Mouse (Mus musculus) hindbrain, embryonic 13.5 days (tissue): Measurements from ENCODE around the gene Trim67. TPM values are rescaled to one million over a fixed set of nuclear protein-coding genes. Genes with fewer than 3 reads are reported as not detected.
A peak's percentile ranks its signal among the peaks of the same experiment; 100 is the strongest.

Experiments
- ATAC-seq: fragments of 200-750 bp; cut with Nextera tagmentation; 2 replicates; pipeline ENCODE4 v1.8.0; 2017; ENCODE audit warnings: moderate TSS enrichment; ENCODE audit not compliant: low FRiP score
- H3K27ac ChIP-seq: fragments of 300-500 bp; sonication (generic); 2 replicates; pipeline ENCODE4 v1.5.1; 2015; ENCODE audit warnings: inconsistent platforms, mild to moderate bottlenecking, moderate library complexity
- H3K27me3 ChIP-seq: fragments of 300-500 bp; sonication (generic); 2 replicates; pipeline ENCODE4 v1.6.1; 2015; ENCODE audit warnings: mild to moderate bottlenecking, inconsistent platforms
- H3K36me3 ChIP-seq: fragments of 300-500 bp; sonication (generic); 2 replicates; pipeline ENCODE4 v1.6.1; 2015; ENCODE audit warnings: mild to moderate bottlenecking, inconsistent platforms
- H3K4me1 ChIP-seq: fragments of 300-500 bp; sonication (generic); replicated peaks from 2 replicates; pipeline ENCODE4 v1.6.1; 2015; ENCODE audit warnings: inconsistent platforms
- H3K4me2 ChIP-seq: fragments of 300-500 bp; sonication (generic); 2 replicates; pipeline ENCODE4 v1.6.1; 2015; ENCODE audit warnings: inconsistent platforms, mild to moderate bottlenecking, moderate library complexity
- H3K4me3 ChIP-seq: fragments of 300-500 bp; sonication (generic); 2 replicates; pipeline ENCODE4 v1.5.1; 2015; ENCODE audit warnings: mild to moderate bottlenecking, inconsistent platforms
- H3K9ac ChIP-seq: fragments of 300-500 bp; sonication (generic); 2 replicates; pipeline ENCODE4 v1.6.1; 2015; ENCODE audit warnings: mild to moderate bottlenecking, inconsistent platforms
- H3K9me3 ChIP-seq: fragments of 300-500 bp; sonication (generic); 2 replicates; pipeline ENCODE4 v1.6.1; 2016; ENCODE audit warnings: inconsistent platforms
- WGBS: fragments of 180-500 bp; shearing (Covaris S2); methylation state at CpG from one replicate; pipeline ENCODE4 v1.1.7; 2015; 5-methylcytosine and 5-hydroxymethylcytosine counted together
- polyA plus RNA-seq: library from polyadenylated mRNA; unstranded; fragments of >200 nt; fragmentation: Nextera tagmentation; extraction: Ambion mirVana; gene quantifications from 2 replicates; pipeline ENCODE4 v1.2.1, GENCODE M21; 2015

Gene Trim67
- polyA plus RNA-seq, 1 experiment from 2014 or later = 20.5 TPM

DNA sequence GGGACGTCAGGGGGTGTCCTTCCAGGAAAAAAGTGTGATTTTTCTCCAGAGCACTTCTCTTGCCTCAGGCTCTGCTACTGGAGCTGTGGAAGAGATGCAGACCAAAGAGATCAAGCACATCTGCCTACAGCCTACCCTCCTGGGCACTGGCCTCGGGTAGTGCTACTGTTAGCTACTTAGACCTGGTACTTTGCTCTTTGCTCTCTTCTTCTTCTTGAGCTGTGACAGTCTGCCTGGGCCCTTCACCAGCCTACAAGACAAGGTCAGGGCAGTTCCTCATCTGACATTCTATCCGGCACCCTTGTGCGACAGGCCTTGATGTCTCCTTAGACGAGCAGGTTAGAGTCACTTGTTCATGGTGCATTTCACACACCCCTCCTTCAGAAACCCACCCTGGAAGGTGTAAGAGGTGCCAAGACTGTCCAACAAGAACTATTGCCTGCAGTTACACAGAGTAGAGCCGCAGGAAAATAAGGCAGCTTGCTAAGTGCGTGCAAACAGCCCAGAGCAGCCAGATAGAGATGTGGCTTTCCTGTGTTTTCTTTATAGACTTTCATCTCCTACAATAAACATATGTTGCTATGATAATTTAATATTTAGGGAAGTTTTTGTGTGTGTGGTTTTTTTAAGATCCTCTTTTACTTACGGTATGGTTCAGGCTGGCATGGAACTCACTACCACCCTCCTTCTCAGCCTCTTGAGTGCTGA, 3.0 kb downstream of the Trim67 start:
- H3K36me3 ChIP-seq = 0 out of 2 replicates have a peak, but pooled peaks cover 7% of the 10 kb centered on the region
- H3K27me3 ChIP-seq = peaks cover 35% of the 10 kb centered on the region
- H3K9me3 ChIP-seq = no peaks in the 10 kb centered on the region
- peaks cover 68% of the 10 kb centered on the region for H3K4me1 ChIP-seq
- no peak overlapping the region for H3K27ac ChIP-seq
- no peak for ATAC-seq
- H3K4me3 ChIP-seq = peak overlapping the region; percentile 83
- WGBS = 70% methylated on average over 8 of the region's 8 CpGs
- H3K9ac ChIP-seq = peak overlapping the region; percentile 95
- H3K4me2 ChIP-seq = peak overlapping the region; percentile 87

DNA sequence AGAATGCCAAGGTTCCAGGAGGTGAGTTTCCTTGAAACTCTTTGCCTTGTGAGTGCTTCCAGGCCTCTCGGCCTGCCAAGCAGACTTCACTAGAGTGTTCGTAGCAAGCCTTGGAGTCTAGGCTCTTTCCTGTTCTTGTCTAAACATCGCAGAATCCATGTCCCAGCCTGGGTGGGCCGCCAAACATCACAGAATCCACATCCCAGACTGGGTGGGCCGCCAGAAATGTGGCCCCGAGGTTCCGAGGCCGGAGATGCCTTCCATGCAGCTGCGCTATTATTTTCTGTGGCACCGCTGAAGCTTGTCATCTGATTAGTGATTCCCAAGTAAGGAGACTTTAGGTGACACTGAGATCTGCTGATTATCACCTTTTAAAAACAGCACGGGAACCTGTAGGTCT, 7.7 kb downstream of the Trim67 start:
- peaks cover 15% of the 10 kb centered on the region for H3K27me3 ChIP-seq
- H3K4me1 ChIP-seq = peaks cover 37% of the 10 kb centered on the region
- no peak overlapping the region for H3K4me3 ChIP-seq
- 47% methylated on average over 11 of the region's 11 CpGs for WGBS
- no peak overlapping the region for H3K9ac ChIP-seq
- no peak for ATAC-seq
- no peak overlapping the region for H3K4me2 ChIP-seq
- H3K36me3 ChIP-seq = peaks cover 24% of the 10 kb centered on the region
- H3K9me3 ChIP-seq = no peaks in the 10 kb centered on the region
- no peak overlapping the region for H3K27ac ChIP-seq

DNA sequence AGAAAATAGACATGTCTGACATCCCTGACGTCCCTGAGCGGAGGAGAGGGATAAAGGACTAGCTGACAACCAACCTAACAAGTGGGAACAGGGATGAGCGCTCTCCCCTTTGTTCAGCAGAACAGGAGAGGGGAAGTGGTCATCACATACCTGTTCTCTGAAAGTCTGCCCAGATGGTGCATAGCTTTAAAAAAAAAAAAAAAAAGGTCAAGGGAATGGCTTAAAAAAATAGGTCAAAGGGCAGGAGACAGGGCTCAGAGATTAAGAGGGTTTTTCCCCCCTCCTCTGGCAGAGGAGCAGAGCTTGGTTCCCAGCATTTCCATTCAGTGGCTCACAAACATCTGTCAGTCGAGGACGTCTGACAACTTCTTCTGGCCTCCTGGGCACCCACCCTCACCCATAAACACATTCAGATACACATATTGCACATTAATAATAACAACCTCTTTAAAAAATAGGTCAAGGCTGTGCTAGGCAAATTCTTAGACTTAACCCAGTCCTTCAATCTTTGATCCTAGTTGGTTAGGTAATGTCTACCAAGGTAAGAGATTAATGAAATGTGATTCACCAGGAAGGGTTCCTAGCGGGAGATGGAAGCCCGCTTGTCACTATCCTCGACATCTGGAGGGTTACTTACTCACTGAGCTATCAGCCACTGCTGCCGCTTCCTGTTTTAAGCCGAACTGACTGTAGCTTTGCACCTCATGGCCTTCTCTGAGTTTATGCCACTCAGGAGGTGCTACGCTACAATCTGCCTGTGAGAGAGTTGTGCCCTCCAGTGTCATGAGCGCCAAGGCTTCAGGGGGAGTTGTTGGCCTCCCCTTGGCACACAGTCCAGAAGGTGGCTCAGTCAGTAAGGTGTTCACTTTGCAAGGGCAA, 11.2 kb downstream of the Trim67 start:
- H3K4me3 ChIP-seq = no peak overlapping the region
- H3K27ac ChIP-seq = no peak overlapping the region
- 76% methylated on average over 12 of the region's 12 CpGs for WGBS
- H3K9me3 ChIP-seq = no peaks in the 10 kb centered on the region
- peaks cover 18% of the 10 kb centered on the region for H3K36me3 ChIP-seq
- H3K4me2 ChIP-seq = no peak overlapping the region
- ATAC-seq = no peak
- H3K4me1 ChIP-seq = peaks cover 5% of the 10 kb centered on the region
- peaks cover 3% of the 10 kb centered on the region; the same call in 1 of the 2 replicates for H3K27me3 ChIP-seq
- no peak overlapping the region for H3K9ac ChIP-seq

DNA sequence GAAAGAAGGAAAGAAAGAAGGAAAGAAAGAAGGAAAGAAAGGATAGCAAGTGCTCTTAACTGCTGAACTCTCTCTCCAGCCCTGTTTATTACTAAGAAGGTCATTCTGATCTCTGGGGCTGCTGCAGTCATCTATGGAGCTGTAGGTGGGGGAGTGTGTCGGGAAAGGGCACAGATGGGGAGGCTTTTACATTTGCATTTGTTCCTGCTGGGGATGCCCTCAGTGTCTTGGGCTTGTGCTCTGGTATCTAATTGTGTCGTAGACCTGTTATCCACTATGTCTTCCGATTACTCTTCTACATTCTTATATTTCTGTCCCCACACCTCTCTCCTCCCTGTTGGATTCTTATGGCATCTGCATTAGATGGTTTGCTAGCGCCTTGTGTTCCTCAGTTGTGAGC, 13.1 kb downstream of the Trim67 start:
- H3K27ac ChIP-seq = no peak overlapping the region
- no peak for ATAC-seq
- no peak overlapping the region for H3K4me3 ChIP-seq
- no peaks in the 10 kb centered on the region for H3K9me3 ChIP-seq
- H3K36me3 ChIP-seq = peaks cover 18% of the 10 kb centered on the region
- WGBS = 76% methylated on average over 4 of the region's 4 CpGs
- peaks cover 15% of the 10 kb centered on the region for H3K4me1 ChIP-seq
- peaks cover 3% of the 10 kb centered on the region; the same call in 1 of the 2 replicates for H3K27me3 ChIP-seq
- no peak overlapping the region for H3K9ac ChIP-seq
- H3K4me2 ChIP-seq = no peak overlapping the region

DNA sequence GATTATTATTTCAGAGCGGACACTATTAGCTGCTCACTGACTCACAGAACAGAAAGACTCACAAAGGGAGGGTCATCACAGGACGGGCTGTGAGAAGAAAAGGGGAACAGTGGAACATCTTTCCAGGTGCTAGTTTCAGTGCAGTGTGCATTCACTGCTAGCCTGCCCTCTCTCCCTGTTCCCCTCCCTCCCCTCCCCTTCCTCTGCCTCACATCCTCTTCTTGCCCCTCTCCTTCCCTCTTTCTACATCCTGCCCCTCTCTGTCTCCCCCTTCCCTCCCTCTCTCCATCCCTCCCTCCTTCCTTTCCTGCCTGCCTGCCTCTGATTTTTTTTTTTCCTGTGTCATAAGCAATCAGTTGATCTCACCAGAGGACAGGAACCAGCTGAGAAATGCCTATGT, 16.5 kb downstream of the Trim67 start:
- WGBS = 49% methylated on average over 2 of the region's 2 CpGs
- H3K36me3 ChIP-seq = peaks cover 11% of the 10 kb centered on the region

DNA sequence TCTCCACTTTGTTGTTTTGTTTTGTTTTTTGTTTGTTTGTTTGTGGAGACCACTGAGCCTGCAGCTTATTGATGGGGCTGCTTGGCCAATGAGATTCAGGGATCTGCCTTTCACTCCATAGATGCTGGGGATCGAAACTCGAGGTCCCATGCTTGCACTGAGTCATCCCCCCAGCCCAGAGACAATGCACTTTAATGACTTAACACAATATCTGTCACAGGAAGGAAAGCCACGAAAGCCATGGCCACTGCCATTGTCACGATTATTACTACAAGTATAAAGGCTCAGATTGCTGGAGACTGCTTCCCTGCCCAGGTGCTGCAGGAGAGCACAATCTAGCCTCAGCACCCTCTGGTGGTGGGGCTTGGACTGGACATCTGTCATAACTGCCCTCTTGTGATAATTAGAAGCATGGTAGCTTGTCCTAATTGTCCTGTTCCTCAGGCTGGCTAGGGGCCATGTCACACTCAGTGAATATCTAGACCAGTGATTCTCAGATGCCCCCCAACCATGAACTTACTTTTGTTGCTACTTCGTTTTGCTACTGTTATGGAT, 17.2 kb downstream of the Trim67 start:
- H3K36me3 ChIP-seq = peaks cover 9% of the 10 kb centered on the region
- no peak overlapping the region for H3K27ac ChIP-seq
- peaks cover 3% of the 10 kb centered on the region; the same call in 1 of the 2 replicates for H3K27me3 ChIP-seq
- no peak overlapping the region for H3K4me2 ChIP-seq
- no peaks in the 10 kb centered on the region for H3K9me3 ChIP-seq
- no peak overlapping the region for H3K9ac ChIP-seq
- peaks cover 21% of the 10 kb centered on the region for H3K4me1 ChIP-seq
- 69% methylated on average over 5 of the region's 5 CpGs for WGBS
- no peak for ATAC-seq
- H3K4me3 ChIP-seq = no peak overlapping the region

More for the DNA sequence above, 16.5 kb downstream of the Trim67 start:
- H3K27ac ChIP-seq = no peak overlapping the region
- peaks cover 3% of the 10 kb centered on the region; the same call in 1 of the 2 replicates for H3K27me3 ChIP-seq
- no peak for ATAC-seq
- H3K4me1 ChIP-seq = peaks cover 21% of the 10 kb centered on the region
- H3K4me3 ChIP-seq = no peak overlapping the region
- no peak overlapping the region for H3K4me2 ChIP-seq
- no peaks in the 10 kb centered on the region for H3K9me3 ChIP-seq
- no peak overlapping the region for H3K9ac ChIP-seq

DNA sequence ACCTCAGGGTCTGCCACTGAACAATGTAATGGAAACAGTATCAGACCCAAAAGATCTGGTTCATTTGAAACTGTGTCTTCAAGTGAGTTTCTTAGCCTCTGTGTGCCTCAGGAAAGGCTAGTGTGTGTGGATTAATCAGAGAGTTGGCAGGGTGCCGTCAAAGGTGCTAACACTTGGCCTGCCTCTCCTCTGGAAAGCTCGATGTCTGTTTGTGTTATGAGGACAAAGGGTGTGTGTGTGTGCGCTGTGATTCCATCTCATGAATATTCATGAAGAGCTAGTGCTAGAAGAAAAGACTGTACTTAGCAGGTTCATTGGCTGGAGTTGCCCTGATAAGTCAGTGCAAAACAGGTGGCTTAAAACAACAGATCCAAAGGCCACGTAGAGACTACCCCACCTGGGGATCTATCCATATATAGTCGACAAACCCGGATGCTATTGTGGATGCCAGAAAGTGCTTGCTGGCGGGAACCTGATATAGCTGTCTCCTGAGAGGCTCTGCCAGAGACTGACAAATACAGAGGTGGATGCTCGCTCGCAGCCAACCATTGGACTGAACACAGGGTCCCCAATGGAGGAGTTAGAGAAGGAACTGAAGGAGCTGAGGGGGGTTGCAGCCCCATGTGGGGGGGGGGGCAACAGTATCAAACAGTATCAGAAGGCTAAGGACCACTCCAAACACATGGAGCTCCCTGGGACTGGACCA, 17.9 kb downstream of the Trim67 start:
- H3K4me3 ChIP-seq = no peak overlapping the region
- WGBS = 25% methylated on average over 9 of the region's 9 CpGs
- H3K27me3 ChIP-seq = peaks cover 3% of the 10 kb centered on the region; the same call in 1 of the 2 replicates
- H3K27ac ChIP-seq = no peak overlapping the region; the same call in 1 of the 2 replicates
- peak; percentile 68 for ATAC-seq
- peaks cover 21% of the 10 kb centered on the region for H3K4me1 ChIP-seq
- no peaks in the 10 kb centered on the region for H3K9me3 ChIP-seq
- peaks cover 11% of the 10 kb centered on the region for H3K36me3 ChIP-seq
- H3K9ac ChIP-seq = no peak overlapping the region
- no peak overlapping the region for H3K4me2 ChIP-seq

DNA sequence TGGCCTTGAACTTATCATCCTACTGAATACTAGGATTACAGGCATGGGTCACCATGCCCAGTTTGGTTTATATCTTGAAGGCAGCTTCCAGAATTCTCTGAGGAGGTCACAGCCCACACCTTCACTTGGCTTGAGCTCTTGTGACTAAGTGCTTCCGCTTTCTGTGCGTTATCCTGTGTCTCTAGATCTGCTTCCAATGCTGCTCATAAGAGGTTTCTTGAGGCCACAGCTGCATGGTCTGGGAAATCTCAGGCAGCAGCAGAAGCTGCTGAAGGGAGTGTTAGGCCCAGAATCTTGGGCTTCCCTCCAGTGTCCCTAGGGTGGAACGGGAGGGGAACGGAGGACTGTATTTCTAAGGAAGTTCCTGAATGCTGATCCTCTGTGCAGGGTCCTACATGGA, 20.4 kb downstream of the Trim67 start:
- Histone ChIP-seq H3K36me3 (peaks cover 35% of the 10 kb centered on the region), H3K4me3 (no peak overlapping the region), H3K9ac (no peak overlapping the region), H3K4me2 (no peak overlapping the region), H3K27ac (no peak overlapping the region), H3K4me1 (peaks cover 21% of the 10 kb centered on the region), H3K27me3 (no peaks in the 10 kb centered on the region), H3K9me3 (no peaks in the 10 kb centered on the region)
- no peak for ATAC-seq
- 94% methylated on average over 4 of the region's 4 CpGs for WGBS

DNA sequence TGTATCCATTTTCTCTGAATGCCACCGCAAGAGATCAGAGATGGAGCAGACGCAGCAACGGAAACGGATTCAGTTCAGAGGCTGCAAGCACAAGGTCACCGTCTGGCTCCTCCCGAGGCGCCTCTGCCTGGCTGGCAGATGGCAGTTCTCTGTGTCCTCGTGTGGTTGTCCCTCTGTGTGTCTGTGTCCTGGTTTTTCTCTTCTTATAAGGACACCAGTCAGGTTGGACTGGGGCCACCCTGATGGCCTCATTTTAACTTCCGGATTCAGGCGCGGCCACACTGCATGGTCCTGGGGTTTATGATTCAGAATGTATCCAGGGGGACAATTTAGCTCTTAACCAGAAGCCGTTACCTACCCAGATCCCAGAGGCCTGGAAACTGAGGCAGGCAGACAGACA, 23.0 kb downstream of the Trim67 start:
- Histone ChIP-seq H3K9me3 (no peaks in the 10 kb centered on the region), H3K27me3 (peaks cover 11% of the 10 kb centered on the region; the same call in 1 of the 2 replicates), H3K4me3 (no peak overlapping the region), H3K4me2 (no peak overlapping the region), H3K27ac (no peak overlapping the region), H3K4me1 (peaks cover 7% of the 10 kb centered on the region), H3K36me3 (peaks cover 57% of the 10 kb centered on the region), H3K9ac (no peak overlapping the region)
- ATAC-seq = no peak
- 93% methylated on average over 12 of the region's 12 CpGs for WGBS

DNA sequence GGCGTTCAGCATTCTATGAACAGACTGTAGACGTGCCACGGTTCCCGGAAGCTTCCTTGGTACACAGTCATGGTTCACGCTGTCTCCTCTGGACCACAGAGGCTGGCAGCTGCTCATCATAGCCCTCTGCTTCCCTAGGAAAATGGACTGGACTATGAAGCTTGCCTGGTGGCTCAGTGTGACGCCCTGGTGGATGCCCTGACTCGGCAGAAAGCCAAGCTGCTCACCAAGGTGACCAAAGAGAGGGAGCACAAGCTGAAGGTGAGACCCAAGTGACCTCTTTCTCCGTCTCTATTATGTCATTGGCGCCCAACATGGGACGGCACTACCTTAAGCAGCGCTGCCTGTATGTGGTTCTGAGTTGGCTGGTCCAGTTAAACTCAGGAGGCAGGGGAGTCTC, 24.0 kb downstream of the Trim67 start:
- Histone ChIP-seq H3K4me3 (no peak overlapping the region), H3K36me3 (peaks cover 66% of the 10 kb centered on the region), H3K27me3 (peaks cover 11% of the 10 kb centered on the region; the same call in 1 of the 2 replicates), H3K27ac (no peak overlapping the region), H3K9ac (no peak overlapping the region), H3K4me2 (no peak overlapping the region), H3K9me3 (no peaks in the 10 kb centered on the region), H3K4me1 (no peaks in the 10 kb centered on the region)
- WGBS = 91% methylated on average over 11 of the region's 11 CpGs
- ATAC-seq = no peak

DNA sequence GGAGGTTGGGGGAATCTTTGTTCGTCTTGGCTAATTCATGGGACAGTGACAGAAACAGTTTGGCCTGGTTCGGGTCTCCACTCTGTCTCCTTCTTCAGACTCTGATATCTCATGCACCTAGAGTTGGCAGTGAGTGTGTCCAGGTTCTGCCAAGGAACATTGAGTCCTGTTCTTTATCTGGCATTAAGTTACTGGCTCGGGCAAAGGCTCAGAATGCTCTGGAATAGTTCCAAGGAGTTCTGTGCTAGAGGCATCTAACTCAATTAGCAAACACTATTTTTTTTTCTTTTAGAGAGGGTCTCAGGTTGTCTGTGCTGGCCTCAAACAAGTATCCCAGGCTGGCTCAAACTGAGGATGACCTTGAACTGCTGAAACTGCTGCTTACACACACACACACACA, 24.5 kb downstream of the Trim67 start:
- H3K27ac ChIP-seq = no peak overlapping the region
- H3K9ac ChIP-seq = no peak overlapping the region
- no peak for ATAC-seq
- H3K4me1 ChIP-seq = no peaks in the 10 kb centered on the region
- H3K9me3 ChIP-seq = no peaks in the 10 kb centered on the region
- peaks cover 11% of the 10 kb centered on the region; the same call in 1 of the 2 replicates for H3K27me3 ChIP-seq
- no peak overlapping the region for H3K4me3 ChIP-seq
- WGBS = 93% methylated on average over 3 of the region's 3 CpGs
- H3K4me2 ChIP-seq = no peak overlapping the region
- H3K36me3 ChIP-seq = peaks cover 71% of the 10 kb centered on the region
